Mouse (Mus musculus) adrenal gland, adult 2 months (tissue): ENCODE data around the gene Ankrd36. TPM values are rescaled to one million over a fixed set of nuclear protein-coding genes. Genes with fewer than 3 reads are reported as not detected.
"Not testable (repeated sequence)": the region's sequence is repeated elsewhere in the genome, so short reads cannot be mapped to it uniquely, and the experiment has no call there.

Experiments used
- DNase-seq: peaks from one replicate; pipeline ENCODE4 v3.0.0; 2021
- long read RNA-seq: library from polyadenylated mRNA; stranded (forward); transcript quantifications from one replicate; pipeline ENCODE4 v2.0.0, GENCODE M21; 2021
- polyA plus RNA-seq: library from polyadenylated mRNA; depleted of rRNA; stranded (reverse); fragments of >200 nt; gene quantifications from 2 replicates; pipeline ENCODE4 v1.2.3, GENCODE M21; 2012; rRNA removed
- total RNA-seq, 2 experiments: library from RNA; stranded (reverse); gene quantifications; 2 replicates each; pipeline ENCODE4 v1.2.3; 2021

The Ankrd36 gene
- total RNA-seq (not detected), polyA plus RNA-seq (not detected in 2 replicates)
- long read RNA-seq, partial matches to known transcripts: 0 of 1 reads
- long read RNA-seq, other reads (novel, unspliced or antisense): 1 of 1 reads

- DNase-seq: no peak
Observed at GRCm38 (mm10) chr11:5569474-5569873, at the start of gene Ankrd36. TSS of gene Ankrd36 (plus strand) at chr11:5569684.

GRCm38 (mm10) chr11:5520412-5521265 lies 48.8 kb upstream of the Ankrd36 start, which contains the start of gene Xbp1:
TSS of gene Xbp1 (plus strand) at chr11:5520659.
- DNase-seq: peak; percentile 99

GRCm38 (mm10) chr11:5521266-5521515 lies 48.3 kb upstream of the Ankrd36 start:
- DNase-seq: no peak

GRCm38 (mm10) chr11:5521516-5522291 lies 47.8 kb upstream of the Ankrd36 start:
- peak; percentile 91 for DNase-seq

GRCm38 (mm10) chr11:5522798-5523415 lies 46.6 kb upstream of the Ankrd36 start:
- no peak for DNase-seq

- no peak for DNase-seq
Observed at GRCm38 (mm10) chr11:5525418-5525817, 44.1 kb upstream of the Ankrd36 start.

GRCm38 (mm10) chr11:5526573-5527439 lies 42.7 kb upstream of the Ankrd36 start:
- DNase-seq: no peak

GRCm38 (mm10) chr11:5527865-5528523 lies 41.5 kb upstream of the Ankrd36 start:
- no peak for DNase-seq

- peak; percentile 38 for DNase-seq
Observed at GRCm38 (mm10) chr11:5528841-5529240, 40.6 kb upstream of the Ankrd36 start.

- DNase-seq: no peak
Observed at GRCm38 (mm10) chr11:5530172-5530571, 39.3 kb upstream of the Ankrd36 start.

- no peak for DNase-seq
Observed at GRCm38 (mm10) chr11:5530717-5531116, 38.8 kb upstream of the Ankrd36 start.

- no peak for DNase-seq
Observed at GRCm38 (mm10) chr11:5533108-5533507, 36.4 kb upstream of the Ankrd36 start.

- not testable (repeated sequence) for DNase-seq
Observed at GRCm38 (mm10) chr11:5537454-5537853, 32.0 kb upstream of the Ankrd36 start.

- DNase-seq: no peak
Observed at GRCm38 (mm10) chr11:5540331-5540730, 29.2 kb upstream of the Ankrd36 start.

- no peak for DNase-seq
Observed at GRCm38 (mm10) chr11:5541230-5541798, 28.2 kb upstream of the Ankrd36 start.

- peak; percentile 96 for DNase-seq
Observed at GRCm38 (mm10) chr11:5541799-5542481, 27.5 kb upstream of the Ankrd36 start, which contains the start of gene Ccdc117. TSS of gene Ccdc117 (minus strand) at chr11:5542187.

GRCm38 (mm10) chr11:5542482-5543185 lies 26.9 kb upstream of the Ankrd36 start:
- DNase-seq: no peak

GRCm38 (mm10) chr11:5543281-5543680 lies 26.2 kb upstream of the Ankrd36 start:
- no peak for DNase-seq

- DNase-seq: not testable (repeated sequence)
Observed at GRCm38 (mm10) chr11:5544709-5545108, 24.8 kb upstream of the Ankrd36 start.
